In the genomic region with DNA sequence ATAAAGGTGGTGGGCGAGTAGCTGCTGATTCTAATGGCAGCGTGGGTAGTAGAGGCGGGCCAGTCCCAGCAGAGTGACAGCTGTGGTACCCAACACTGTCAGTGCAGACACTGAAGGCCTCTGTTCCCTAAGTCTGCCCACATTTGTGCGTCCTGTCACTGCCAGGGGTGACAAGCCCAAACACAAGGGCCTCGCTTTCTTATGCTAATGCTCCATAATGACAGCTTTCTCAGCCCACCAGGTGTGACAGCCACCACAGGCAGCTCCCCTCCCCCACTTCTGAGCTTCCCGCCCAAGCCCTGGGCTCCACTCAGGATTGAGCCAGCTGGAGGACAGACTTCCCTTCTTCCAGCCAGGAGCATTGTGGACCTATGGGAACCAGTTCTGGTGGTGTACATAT, we compare ENCODE assay signal across 18 mouse cellular contexts.
DNase-seq lines count a peak whose midpoint lies in the region; ATAC-seq lines count a peak whose summit lies in the region.
"Had no signal": no experiment of that assay in that cellular context is flagged by ENCODE, and none has a peak within 500 bp of the region (broad histone marks: within the 10 kb centered on the region; RNA-seq: fewer than 3 reads in every experiment).

No protein-coding gene starts in this region.

- H3K9me3 ChIP-seq in midbrain, embryonic 11.5 days (ENCODE audit: control insufficient read depth, low read length): no peaks in the 10 kb centered on the region
- H3K9me3 ChIP-seq in midbrain, embryonic 15.5 days: no peaks in the 10 kb centered on the region
- H3K9me3 ChIP-seq in forebrain, embryonic 15.5 days: no peaks in the 10 kb centered on the region
- H3K9me3 ChIP-seq: embryonic facial prominence, embryonic 15.5 days; hindbrain, embryonic 15.5 days; limb, embryonic 13.5 days; liver, embryonic 15.5 days had no signal

- peak; percentile 6 for DNase-seq in embryo, embryonic 11 days
- DNase-seq in embryo, embryonic 10 days (ENCODE audit: low spot score): no peak
- no peak for DNase-seq in midbrain, embryonic 11.5 days (ENCODE audit: low spot score, missing footprints)
- DNase-seq in ZHBTc4 (ENCODE audit: low read depth, low spot score) (peak; percentile 78), liver (no peak)
- DNase-seq in thymus, postnatal 10 days (ENCODE audit: low spot score in 2 of 2): no peak
- DNase-seq: cerebellum, adult 2 months; gastrocnemius, postnatal 14 days had no signal

- ATAC-seq in midbrain, embryonic 11.5 days (ENCODE audit: low FRiP score): peak; percentile 61; the same call in 1 of the 2 replicates
- ATAC-seq in midbrain, embryonic 15.5 days (replicated peaks): no peak
- ATAC-seq in forebrain, embryonic 15.5 days (replicated peaks): peak; percentile 98
- ATAC-seq: intestine, embryonic 16.5 days; lung, postnatal 0 days; Patski had no signal

- no peaks in the 10 kb centered on the region for H3K27me3 ChIP-seq in midbrain, embryonic 11.5 days (ENCODE audit: control insufficient read depth, insufficient read depth, low read length)
- H3K27me3 ChIP-seq in midbrain, embryonic 15.5 days (replicated peaks): no peaks in the 10 kb centered on the region
- no peaks in the 10 kb centered on the region for H3K27me3 ChIP-seq in forebrain, embryonic 15.5 days
- H3K27me3 ChIP-seq: embryonic facial prominence, embryonic 15.5 days; hindbrain, embryonic 15.5 days; limb, embryonic 13.5 days; liver, embryonic 15.5 days; Patski had no signal

- H3K4me2 ChIP-seq in midbrain, embryonic 11.5 days: no peak overlapping the region
- H3K4me2 ChIP-seq in midbrain, embryonic 15.5 days: no peak overlapping the region
- no peak overlapping the region for H3K4me2 ChIP-seq in forebrain, embryonic 15.5 days (replicated peaks)
- H3K4me2 ChIP-seq: embryonic facial prominence, embryonic 15.5 days; hindbrain, embryonic 15.5 days; limb, embryonic 13.5 days; liver, embryonic 15.5 days had no signal

- no peak overlapping the region for H3K9ac ChIP-seq in midbrain, embryonic 11.5 days (ENCODE audit: low read length)
- no peak overlapping the region for H3K9ac ChIP-seq in midbrain, embryonic 15.5 days
- no peak overlapping the region for H3K9ac ChIP-seq in forebrain, embryonic 15.5 days (replicated peaks)
- H3K9ac ChIP-seq: embryonic facial prominence, embryonic 15.5 days; hindbrain, embryonic 15.5 days; limb, embryonic 13.5 days; liver, embryonic 15.5 days had no signal

- H3K4me3 ChIP-seq in midbrain, embryonic 11.5 days (ENCODE audit: low read depth, low read length): no peak overlapping the region
- no peak overlapping the region for H3K4me3 ChIP-seq in midbrain, embryonic 15.5 days
- H3K4me3 ChIP-seq in forebrain, embryonic 15.5 days: no peak overlapping the region
- H3K4me3 ChIP-seq: embryonic facial prominence, embryonic 15.5 days; hindbrain, embryonic 15.5 days; limb, embryonic 13.5 days; liver, embryonic 15.5 days had no signal

- 16% methylated on average over 6 of the region's 6 CpGs for WGBS in midbrain, embryonic 11.5 days
- WGBS in midbrain, embryonic 15.5 days: 24% methylated on average over 6 of the region's 6 CpGs
- 5% methylated on average over 6 of the region's 6 CpGs for WGBS in forebrain, embryonic 15.5 days

- no peaks in the 10 kb centered on the region for H3K36me3 ChIP-seq in midbrain, embryonic 11.5 days (ENCODE audit: control insufficient read depth, insufficient read depth, low read length)
- no peaks in the 10 kb centered on the region for H3K36me3 ChIP-seq in midbrain, embryonic 15.5 days (replicated peaks)
- H3K36me3 ChIP-seq in forebrain, embryonic 15.5 days: no peaks in the 10 kb centered on the region
- H3K36me3 ChIP-seq: embryonic facial prominence, embryonic 15.5 days; hindbrain, embryonic 15.5 days; limb, embryonic 13.5 days; liver, embryonic 15.5 days had no signal

- no peaks in the 10 kb centered on the region; the same call in 1 of the 2 replicates for H3K4me1 ChIP-seq in midbrain, embryonic 11.5 days (ENCODE audit: control insufficient read depth, insufficient read depth, low read length)
- peaks cover 3% of the 10 kb centered on the region; the same call in 1 of the 2 replicates for H3K4me1 ChIP-seq in midbrain, embryonic 15.5 days
- peaks cover 12% of the 10 kb centered on the region for H3K4me1 ChIP-seq in forebrain, embryonic 15.5 days
- H3K4me1 ChIP-seq: embryonic facial prominence, embryonic 15.5 days; hindbrain, embryonic 15.5 days; limb, embryonic 13.5 days; liver, embryonic 15.5 days had no signal

- no peak overlapping the region for H3K27ac ChIP-seq in midbrain, embryonic 11.5 days (ENCODE audit: low read depth, low read length)
- no peak overlapping the region for H3K27ac ChIP-seq in midbrain, embryonic 15.5 days
- H3K27ac ChIP-seq in forebrain, embryonic 15.5 days (replicated peaks): no peak overlapping the region
- H3K27ac ChIP-seq: embryonic facial prominence, embryonic 15.5 days; hindbrain, embryonic 15.5 days; kidney, postnatal 0 days; limb, embryonic 13.5 days; liver, embryonic 15.5 days had no signal

Comparison
In these comparisons a context has a peak if more than half of its experiments do, and no peak if none do; other contexts are left out.
1. DNase-seq: peak in embryo, embryonic 11 days (single experiment) and ZHBTc4 (single experiment); none in embryo, embryonic 10 days (single experiment), midbrain, embryonic 11.5 days (single experiment), thymus, postnatal 10 days (0 of 2) and liver (single experiment).